Mouse (Mus musculus): Measurements from ENCODE around the gene Hspb6. TPM values are rescaled to one million over a fixed set of nuclear protein-coding genes. Genes with fewer than 3 reads are reported as not detected.
A peak's percentile ranks its signal among the peaks of the same experiment; 100 is the strongest.

The Hspb6 gene
- polyA plus RNA-seq, 1 experiment from 2014 or later, result 50.6 TPM

GRCm38 (mm10) chr7:30563117-30563905 is 11.3 kb downstream of the Hspb6 start, which contains the start of the genes U2af1l4, Gm49396 and Psenen:
Gene U2af1l4, plus strand, starts transcription at chr7:30563301.
Gene Gm49396, plus strand, starts transcription at chr7:30563344.
Gene Psenen, minus strand, starts transcription at chr7:30563627.
- H3K9ac ChIP-seq (ENCODE audit: low read depth, low read length), result peak within 1 kb of the TSS; percentile 72
- no peaks in the 10 kb centered on the region for H3K27me3 ChIP-seq (replicated peaks; ENCODE audit: control insufficient read depth, insufficient read depth, low read length)
- H3K4me2 ChIP-seq (replicated peaks; ENCODE audit: low read depth), result peak within 1 kb of the TSS; percentile 78
- H3K27ac ChIP-seq (ENCODE audit: low read depth, low read length), result peak within 1 kb of the TSS; percentile 91
- peak within 1 kb of the TSS; percentile 86 for H3K4me3 ChIP-seq (ENCODE audit: low read depth, low read length)
- H3K36me3 ChIP-seq (ENCODE audit: control insufficient read depth, insufficient read depth), result peaks cover 30% of the 10 kb centered on the region
- under 1% methylated on average over 45 of the region's 45 CpGs for WGBS
- ATAC-seq, result peak; percentile 84
- 0 out of 2 replicates have a peak, but pooled peaks cover 4% of the 10 kb centered on the region for H3K4me1 ChIP-seq (replicated peaks; ENCODE audit: control insufficient read depth, insufficient read depth, low read length)
- no peaks in the 10 kb centered on the region for H3K9me3 ChIP-seq (ENCODE audit: control insufficient read depth)
- TF ChIP-seq CTCF (IDR thresholded peaks at IDR 0.05; ENCODE audit: low read depth), result no peak

GRCm38 (mm10) chr7:30563906-30564280 is 11.9 kb downstream of the Hspb6 start:
- H3K27me3 ChIP-seq (replicated peaks; ENCODE audit: control insufficient read depth, insufficient read depth, low read length), result no peaks in the 10 kb centered on the region
- ATAC-seq, result no peak
- WGBS, result 18% methylated on average over 6 of the region's 6 CpGs
- H3K4me2 ChIP-seq (replicated peaks; ENCODE audit: low read depth), result peak overlapping the region; percentile 78
- no peak overlapping the region; the same call in 1 of the 2 replicates for H3K27ac ChIP-seq (ENCODE audit: low read depth, low read length)
- peak overlapping the region; percentile 86 for H3K4me3 ChIP-seq (ENCODE audit: low read depth, low read length)
- no peak overlapping the region for H3K9ac ChIP-seq (ENCODE audit: low read depth, low read length)
- H3K36me3 ChIP-seq (ENCODE audit: control insufficient read depth, insufficient read depth), result peaks cover 35% of the 10 kb centered on the region
- H3K4me1 ChIP-seq (replicated peaks; ENCODE audit: control insufficient read depth, insufficient read depth, low read length), result no peaks in the 10 kb centered on the region
- H3K9me3 ChIP-seq (ENCODE audit: control insufficient read depth), result no peaks in the 10 kb centered on the region
- no peak for TF ChIP-seq CTCF (IDR thresholded peaks at IDR 0.05; ENCODE audit: low read depth)

- Histone ChIP-seq H3K4me2 (replicated peaks; ENCODE audit: low read depth) (no peak within 1 kb of the TSS), H3K9ac (ENCODE audit: low read depth, low read length) (no peak within 1 kb of the TSS), H3K36me3 (ENCODE audit: control insufficient read depth, insufficient read depth) (peaks cover 47% of the 10 kb centered on the region), H3K4me1 (replicated peaks; ENCODE audit: control insufficient read depth, insufficient read depth, low read length) (no peaks in the 10 kb centered on the region), H3K9me3 (ENCODE audit: control insufficient read depth) (no peaks in the 10 kb centered on the region), H3K4me3 (ENCODE audit: low read depth, low read length) (no peak within 1 kb of the TSS), H3K27me3 (replicated peaks; ENCODE audit: control insufficient read depth, insufficient read depth, low read length) (no peaks in the 10 kb centered on the region), H3K27ac (ENCODE audit: low read depth, low read length) (no peak within 1 kb of the TSS)
- no peak for TF ChIP-seq CTCF (IDR thresholded peaks at IDR 0.05; ENCODE audit: low read depth)
- no peak for ATAC-seq
- 94% methylated on average over 12 of the region's 12 CpGs for WGBS
Measured at GRCm38 (mm10) chr7:30564970-30565571, 13.1 kb downstream of the Hspb6 start, which contains the start of gene Igflr1. Gene Igflr1, plus strand, starts transcription at chr7:30565427.

- Histone ChIP-seq H3K27ac (ENCODE audit: low read depth, low read length) (no peak overlapping the region), H3K9me3 (ENCODE audit: control insufficient read depth) (no peaks in the 10 kb centered on the region), H3K4me1 (replicated peaks; ENCODE audit: control insufficient read depth, insufficient read depth, low read length) (no peaks in the 10 kb centered on the region), H3K36me3 (ENCODE audit: control insufficient read depth, insufficient read depth) (peaks cover 54% of the 10 kb centered on the region), H3K27me3 (replicated peaks; ENCODE audit: control insufficient read depth, insufficient read depth, low read length) (no peaks in the 10 kb centered on the region), H3K4me3 (ENCODE audit: low read depth, low read length) (no peak overlapping the region), H3K4me2 (replicated peaks; ENCODE audit: low read depth) (no peak overlapping the region), H3K9ac (ENCODE audit: low read depth, low read length) (no peak overlapping the region)
- ATAC-seq, result no peak
- 85% methylated on average over 9 of the region's 9 CpGs for WGBS
- no peak for TF ChIP-seq CTCF (IDR thresholded peaks at IDR 0.05; ENCODE audit: low read depth)
Measured at GRCm38 (mm10) chr7:30566033-30566432, 14.1 kb downstream of the Hspb6 start.

GRCm38 (mm10) chr7:30567555-30567954 is 15.6 kb downstream of the Hspb6 start:
- no peak overlapping the region for H3K4me2 ChIP-seq (replicated peaks; ENCODE audit: low read depth)
- peaks cover 65% of the 10 kb centered on the region for H3K36me3 ChIP-seq (ENCODE audit: control insufficient read depth, insufficient read depth)
- WGBS, result 86% methylated on average over 11 of the region's 11 CpGs
- no peaks in the 10 kb centered on the region for H3K9me3 ChIP-seq (ENCODE audit: control insufficient read depth)
- no peak for ATAC-seq
- no peaks in the 10 kb centered on the region for H3K27me3 ChIP-seq (replicated peaks; ENCODE audit: control insufficient read depth, insufficient read depth, low read length)
- H3K27ac ChIP-seq (ENCODE audit: low read depth, low read length), result no peak overlapping the region
- no peaks in the 10 kb centered on the region for H3K4me1 ChIP-seq (replicated peaks; ENCODE audit: control insufficient read depth, insufficient read depth, low read length)
- no peak overlapping the region for H3K9ac ChIP-seq (ENCODE audit: low read depth, low read length)
- no peak for TF ChIP-seq CTCF (IDR thresholded peaks at IDR 0.05; ENCODE audit: low read depth)
- no peak overlapping the region for H3K4me3 ChIP-seq (ENCODE audit: low read depth, low read length)

GRCm38 (mm10) chr7:30572389-30572788 is 20.4 kb downstream of the Hspb6 start:
- H3K9ac ChIP-seq (ENCODE audit: low read depth, low read length), result no peak overlapping the region
- 89% methylated on average over 5 of the region's 5 CpGs for WGBS
- peaks cover 85% of the 10 kb centered on the region for H3K36me3 ChIP-seq (ENCODE audit: control insufficient read depth, insufficient read depth)
- TF ChIP-seq CTCF (IDR thresholded peaks at IDR 0.05; ENCODE audit: low read depth), result no peak
- H3K4me2 ChIP-seq (replicated peaks; ENCODE audit: low read depth), result no peak overlapping the region
- no peak for ATAC-seq
- H3K27me3 ChIP-seq (replicated peaks; ENCODE audit: control insufficient read depth, insufficient read depth, low read length), result no peaks in the 10 kb centered on the region
- H3K9me3 ChIP-seq (ENCODE audit: control insufficient read depth), result no peaks in the 10 kb centered on the region
- H3K4me1 ChIP-seq (replicated peaks; ENCODE audit: control insufficient read depth, insufficient read depth, low read length), result no peaks in the 10 kb centered on the region
- no peak overlapping the region for H3K27ac ChIP-seq (ENCODE audit: low read depth, low read length)
- H3K4me3 ChIP-seq (ENCODE audit: low read depth, low read length), result no peak overlapping the region
